Mouse (Mus musculus) liver, postnatal 0 days (tissue): ENCODE results near the gene 1600002K03Rik.

Experiments
- CTCF ChIP-seq: sonication (generic); IDR thresholded peaks from 2 replicates; pipeline ENCODE4 v1.5.1; 2016; ENCODE audit warnings: antibody characterized with exemption, low read depth
- EP300 ChIP-seq: IDR thresholded peaks from 2 replicates; pipeline ENCODE4 v1.6.1; 2016; ENCODE audit warnings: antibody characterized with exemption, low read depth, mild to moderate bottlenecking

GRCm38 (mm10) chr10:80135161-80135560 is 37.6 kb upstream of the 1600002K03Rik start:
- TF ChIP-seq CTCF, result no peak
- TF ChIP-seq EP300, result no peak
